9 mouse cellular contexts compared by ENCODE assay signal in genomic region chr6:83069488-83070246, GRCm38 (mm10). TPM values are rescaled to one million over a fixed set of nuclear protein-coding genes. Genes with fewer than 3 reads are reported as not detected.
DNase-seq lines count a peak whose midpoint lies in the region; ATAC-seq lines count a peak whose summit lies in the region.
"Had no signal": no experiment of that assay in that cellular context is flagged by ENCODE, and none has a peak within 500 bp of the region (broad histone marks: within the 10 kb centered on the region; RNA-seq: fewer than 3 reads in every experiment).

No protein-coding gene starts in this region.

- ATAC-seq in heart, embryonic 15.5 days (replicated peaks; ENCODE audit: insufficient number of reproducible peaks, insufficient read depth, low FRiP score, low read depth) = peak; percentile 44; the same call in 1 of the 2 replicates
- no peak for ATAC-seq in hindbrain, embryonic 12.5 days (ENCODE audit: low FRiP score)
- no peak for ATAC-seq in midbrain, embryonic 13.5 days

- no peaks in the 10 kb centered on the region for H3K36me3 ChIP-seq in heart, embryonic 15.5 days
- H3K36me3 ChIP-seq in hindbrain, embryonic 12.5 days = no peaks in the 10 kb centered on the region
- no peaks in the 10 kb centered on the region for H3K36me3 ChIP-seq in midbrain, embryonic 13.5 days

- peak overlapping the region; percentile 37 for H3K4me3 ChIP-seq in heart, embryonic 15.5 days
- H3K4me3 ChIP-seq in brown adipose tissue, adult 24 weeks (ENCODE audit: insufficient read depth, low read depth, low read length) = peak overlapping the region; percentile 28
- H3K4me3 ChIP-seq in hindbrain, embryonic 12.5 days = peak overlapping the region; percentile 23
- peak overlapping the region; percentile 16; the same call in 1 of the 2 replicates for H3K4me3 ChIP-seq in midbrain, embryonic 13.5 days (replicated peaks)

- H3K4me1 ChIP-seq in heart, embryonic 15.5 days (replicated peaks) = peaks cover 30% of the 10 kb centered on the region
- H3K4me1 ChIP-seq in brown adipose tissue, adult 24 weeks (ENCODE audit: control insufficient read depth, insufficient read depth, insufficient read length, low read length) = no peaks in the 10 kb centered on the region; the same call in 1 of the 2 replicates
- H3K4me1 ChIP-seq in hindbrain, embryonic 12.5 days = peaks cover 19% of the 10 kb centered on the region
- H3K4me1 ChIP-seq in midbrain, embryonic 13.5 days (replicated peaks) = peaks cover 25% of the 10 kb centered on the region

- no peak overlapping the region for H3K27ac ChIP-seq in heart, embryonic 15.5 days
- no peak overlapping the region for H3K27ac ChIP-seq in brown adipose tissue, adult 24 weeks (replicated peaks; ENCODE audit: low read depth, low read length)
- no peak overlapping the region for H3K27ac ChIP-seq in hindbrain, embryonic 12.5 days
- H3K27ac ChIP-seq in midbrain, embryonic 13.5 days = no peak overlapping the region

- no peaks in the 10 kb centered on the region for H3K9me3 ChIP-seq in heart, embryonic 15.5 days (replicated peaks)
- H3K9me3 ChIP-seq in hindbrain, embryonic 12.5 days (replicated peaks) = no peaks in the 10 kb centered on the region
- no peaks in the 10 kb centered on the region for H3K9me3 ChIP-seq in midbrain, embryonic 13.5 days

- WGBS in heart, embryonic 15.5 days = 1% methylated on average over 69 of the region's 69 CpGs
- WGBS in hindbrain, embryonic 12.5 days = 2% methylated on average over 69 of the region's 69 CpGs
- WGBS in midbrain, embryonic 13.5 days = 1% methylated on average over 68 of the region's 69 CpGs

- peaks cover 99% of the 10 kb centered on the region for H3K27me3 ChIP-seq in heart, embryonic 15.5 days
- peaks cover 99% of the 10 kb centered on the region for H3K27me3 ChIP-seq in hindbrain, embryonic 12.5 days
- H3K27me3 ChIP-seq in midbrain, embryonic 13.5 days = peaks cover 100% of the 10 kb centered on the region

- no peak for DNase-seq in heart, adult 9 months (ENCODE audit: low spot score in 2 of 2)
- no peak for DNase-seq in layer of hippocampus, adult 18-20 months (ENCODE audit: low spot score in 2 of 2)
- DNase-seq in left cerebral cortex, adult 8-10 months (ENCODE audit: low spot score in 2 of 2) = no peak
- no peak for DNase-seq in right cerebral cortex, adult 2 months (ENCODE audit: low spot score in 2 of 2)

- H3K9ac ChIP-seq in heart, embryonic 15.5 days = 0 out of 2 replicates have a peak overlapping the region, but pooled peaks have one; percentile 14
- no peak overlapping the region for H3K9ac ChIP-seq in hindbrain, embryonic 12.5 days
- H3K9ac ChIP-seq in midbrain, embryonic 13.5 days (replicated peaks) = no peak overlapping the region

- peak overlapping the region; percentile 45 for H3K4me2 ChIP-seq in heart, embryonic 15.5 days
- peak overlapping the region; percentile 28; the same call in 1 of the 2 replicates for H3K4me2 ChIP-seq in hindbrain, embryonic 12.5 days (replicated peaks)
- H3K4me2 ChIP-seq in midbrain, embryonic 13.5 days (replicated peaks) = peak overlapping the region; percentile 17

RNA-seq across cellular contexts. Expression of gene Tlx2, which starts 0.4 kb away (rescaled TPM):
- 0.37 and 1.5 TPM in 2 replicates for polyA plus RNA-seq in heart, embryonic 15.5 days (2015; fragmentation: Nextera tagmentation; extraction: Ambion mirVana)
- polyA plus RNA-seq in brown adipose tissue, adult 24 weeks (2012; ENCODE audit: insufficient read depth, insufficient read length, missing spikeins) = not detected in 2 replicates
- 4.4 and 6.0 TPM in 2 replicates for polyA plus RNA-seq in hindbrain, embryonic 12.5 days (2016; fragmentation: Nextera tagmentation; extraction: Ambion mirVana)
- not detected in 2 replicates for polyA plus RNA-seq in midbrain, embryonic 13.5 days (2015; fragmentation: Nextera tagmentation; extraction: Ambion mirVana)
- total RNA-seq in layer of hippocampus, adult 18-20 months (2021) = not detected
- not detected for total RNA-seq in left cerebral cortex, adult 8-10 months (2022)
- total RNA-seq: left cerebral cortex, postnatal 10 days had no signal

RNA-seq across cellular contexts. Expression of gene Pcgf1, which starts 8.0 kb away (rescaled TPM):
- polyA plus RNA-seq in heart, embryonic 15.5 days (2015; fragmentation: Nextera tagmentation; extraction: Ambion mirVana) = 13.8 and 18.6 TPM in 2 replicates
- 16.5 and 22.5 TPM in 2 replicates for polyA plus RNA-seq in brown adipose tissue, adult 24 weeks (2012; ENCODE audit: insufficient read depth, insufficient read length, missing spikeins)
- polyA plus RNA-seq in hindbrain, embryonic 12.5 days (2016; fragmentation: Nextera tagmentation; extraction: Ambion mirVana) = 39.1 and 39.5 TPM in 2 replicates
- polyA plus RNA-seq in midbrain, embryonic 13.5 days (2015; fragmentation: Nextera tagmentation; extraction: Ambion mirVana) = 52.6 and 53.4 TPM in 2 replicates
- total RNA-seq in layer of hippocampus, adult 18-20 months (2021) = 10 to 100 TPM; 33.7 to 37.9 TPM
- total RNA-seq in left cerebral cortex, adult 8-10 months (2022) = 10 to 100 TPM; 26.2 to 31.0 (median 27.2) TPM

RNA-seq across cellular contexts. Expression of gene Dqx1, which starts 12.0 kb away (rescaled TPM):
- polyA plus RNA-seq in heart, embryonic 15.5 days (2015; fragmentation: Nextera tagmentation; extraction: Ambion mirVana) = 0.28 and 1.1 TPM in 2 replicates
- 0.79 TPM in 1 of 2 replicates, not detected in the other for polyA plus RNA-seq in brown adipose tissue, adult 24 weeks (2012; ENCODE audit: insufficient read depth, insufficient read length, missing spikeins)
- 0.76 and 1.2 TPM in 2 replicates for polyA plus RNA-seq in hindbrain, embryonic 12.5 days (2016; fragmentation: Nextera tagmentation; extraction: Ambion mirVana)
- 0.75 and 1.00 TPM in 2 replicates for polyA plus RNA-seq in midbrain, embryonic 13.5 days (2015; fragmentation: Nextera tagmentation; extraction: Ambion mirVana)
- under 1 TPM; 0.50 to 0.61 TPM for total RNA-seq in layer of hippocampus, adult 18-20 months (2021)
- 1 to 10 TPM in 2 of 4 experiments, under 1 TPM in 2; 0.67 to 1.5 (median 1.1) TPM for total RNA-seq in left cerebral cortex, adult 8-10 months (2022)

RNA-seq across cellular contexts. Expression of gene Htra2, which starts 14.6 kb away (rescaled TPM):
- 71.2 and 83.4 TPM in 2 replicates for polyA plus RNA-seq in heart, embryonic 15.5 days (2015; fragmentation: Nextera tagmentation; extraction: Ambion mirVana)
- polyA plus RNA-seq in brown adipose tissue, adult 24 weeks (2012; ENCODE audit: insufficient read depth, insufficient read length, missing spikeins) = 42.8 and 48.9 TPM in 2 replicates
- 59.9 and 63.4 TPM in 2 replicates for polyA plus RNA-seq in hindbrain, embryonic 12.5 days (2016; fragmentation: Nextera tagmentation; extraction: Ambion mirVana)
- 62.4 and 65.3 TPM in 2 replicates for polyA plus RNA-seq in midbrain, embryonic 13.5 days (2015; fragmentation: Nextera tagmentation; extraction: Ambion mirVana)
- 10 to 100 TPM; 43.3 to 47.7 TPM for total RNA-seq in layer of hippocampus, adult 18-20 months (2021)
- 10 to 100 TPM; 47.7 to 53.7 (median 50.4) TPM for total RNA-seq in left cerebral cortex, adult 8-10 months (2022)

RNA-seq across cellular contexts. Expression of gene Aup1, which starts 15.3 kb away (rescaled TPM):
- polyA plus RNA-seq in heart, embryonic 15.5 days (2015; fragmentation: Nextera tagmentation; extraction: Ambion mirVana) = 110 and 136 TPM in 2 replicates
- polyA plus RNA-seq in brown adipose tissue, adult 24 weeks (2012; ENCODE audit: insufficient read depth, insufficient read length, missing spikeins) = 78.0 and 97.2 TPM in 2 replicates
- 149 and 158 TPM in 2 replicates for polyA plus RNA-seq in hindbrain, embryonic 12.5 days (2016; fragmentation: Nextera tagmentation; extraction: Ambion mirVana)
- polyA plus RNA-seq in midbrain, embryonic 13.5 days (2015; fragmentation: Nextera tagmentation; extraction: Ambion mirVana) = 160 and 165 TPM in 2 replicates
- 100 to 1,000 TPM; 125 to 137 TPM for total RNA-seq in layer of hippocampus, adult 18-20 months (2021)
- 100 to 1,000 TPM in 3 of 4 experiments, 10 to 100 TPM in 1; 98.7 to 123 (median 111) TPM for total RNA-seq in left cerebral cortex, adult 8-10 months (2022)
